Mouse (Mus musculus) intestine, embryonic 14.5 days (tissue): Measurements from ENCODE around the gene Sycp2. TPM values are rescaled to one million over a fixed set of nuclear protein-coding genes. Genes with fewer than 3 reads are reported as not detected.

ENCODE experiments used
- ATAC-seq: fragments of 200-750 bp; cut with Nextera tagmentation; replicated peaks from 2 replicates; pipeline ENCODE4 v1.8.0; 2017; ENCODE audit warnings: low read depth, moderate number of reproducible peaks, moderate TSS enrichment, moderate library complexity; ENCODE audit not compliant: low FRiP score, low TSS enrichment
- DNase-seq: peaks from one replicate; pipeline ENCODE4 v3.0.0-alpha.2; 2018; ENCODE audit warnings: low spot score
- H3K27ac ChIP-seq: fragments of 300-500 bp; sonication (generic); 2 replicates; pipeline ENCODE4 v1.5.1; 2014; ENCODE audit warnings: low read depth, mild to moderate bottlenecking, control low read depth
- H3K27me3 ChIP-seq: fragments of 300-500 bp; sonication (generic); replicated peaks from 2 replicates; pipeline ENCODE4 v1.6.1; 2014; ENCODE audit warnings: low read length, control low read depth; ENCODE audit not compliant: control insufficient read depth, insufficient read depth
- H3K36me3 ChIP-seq: fragments of 300-500 bp; sonication (generic); 2 replicates; pipeline ENCODE4 v1.6.1; 2014; ENCODE audit warnings: low read length, control low read depth; ENCODE audit not compliant: control insufficient read depth, insufficient read depth
- H3K4me1 ChIP-seq: fragments of 300-500 bp; sonication (generic); replicated peaks from 2 replicates; pipeline ENCODE4 v1.6.1; 2014; ENCODE audit warnings: low read length, control low read depth, mixed read lengths; ENCODE audit not compliant: control insufficient read depth, insufficient read depth
- H3K4me2 ChIP-seq: fragments of 300-500 bp; sonication (generic); 2 replicates; pipeline ENCODE4 v1.6.1; 2014; ENCODE audit warnings: low read length
- H3K4me3 ChIP-seq: fragments of 300-500 bp; sonication (generic); 2 replicates; pipeline ENCODE4 v1.5.1; 2014; ENCODE audit warnings: low read depth, low read length, control low read depth, mixed read lengths
- H3K9ac ChIP-seq: fragments of 300-500 bp; sonication (generic); 2 replicates; pipeline ENCODE4 v1.6.1; 2014; ENCODE audit warnings: mild to moderate bottlenecking, low read length
- H3K9me3 ChIP-seq: fragments of 300-500 bp; sonication (generic); 2 replicates; pipeline ENCODE4 v1.6.1; 2016; ENCODE audit warnings: low read length, control low read depth; ENCODE audit not compliant: control insufficient read depth
- WGBS: fragments of 180-500 bp; shearing (Covaris S2); extraction: QIAGEN DNeasy Blood & Tissue Kit; methylation state at CpG from one replicate; pipeline ENCODE4 v1.1.7; 2014; 5-methylcytosine and 5-hydroxymethylcytosine counted together
- polyA plus RNA-seq: library from polyadenylated mRNA; unstranded; fragments of >200 nt; fragmentation: Nextera tagmentation; extraction: Ambion mirVana; gene quantifications from 2 replicates; pipeline ENCODE4 v1.2.1, GENCODE M21; 2014

Gene Sycp2
- polyA plus RNA-seq, 1 experiment from 2014 or later, result 0.11 TPM

DNA sequence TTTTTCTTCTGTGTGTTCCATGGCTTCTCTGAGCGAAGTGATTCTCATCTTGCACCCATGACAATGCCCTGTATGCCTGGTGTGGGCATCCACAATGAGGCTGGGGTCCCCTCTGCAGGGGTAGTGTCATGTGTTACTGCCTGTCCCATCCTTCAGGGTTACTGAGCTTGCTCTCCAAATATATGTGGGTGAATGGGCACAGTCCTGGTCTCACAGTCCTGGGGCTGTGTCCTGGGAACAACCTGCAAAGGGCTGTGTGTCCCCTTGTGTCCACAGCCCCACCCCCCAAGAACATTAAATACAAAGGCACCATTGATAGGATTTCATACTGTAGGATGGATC, 103.3 kb downstream of the Sycp2 start:
- H3K4me2 ChIP-seq, result no peak overlapping the region
- no peaks in the 10 kb centered on the region for H3K36me3 ChIP-seq
- no peaks in the 10 kb centered on the region for H3K4me1 ChIP-seq
- DNase-seq (no peak), ATAC-seq (no peak)
- no peaks in the 10 kb centered on the region for H3K27me3 ChIP-seq
- no peak overlapping the region for H3K9ac ChIP-seq
- H3K4me3 ChIP-seq, result no peak overlapping the region
- no peak overlapping the region for H3K27ac ChIP-seq
- H3K9me3 ChIP-seq, result no peaks in the 10 kb centered on the region
- 53% methylated on average over 1 of the region's 1 CpGs for WGBS

DNA sequence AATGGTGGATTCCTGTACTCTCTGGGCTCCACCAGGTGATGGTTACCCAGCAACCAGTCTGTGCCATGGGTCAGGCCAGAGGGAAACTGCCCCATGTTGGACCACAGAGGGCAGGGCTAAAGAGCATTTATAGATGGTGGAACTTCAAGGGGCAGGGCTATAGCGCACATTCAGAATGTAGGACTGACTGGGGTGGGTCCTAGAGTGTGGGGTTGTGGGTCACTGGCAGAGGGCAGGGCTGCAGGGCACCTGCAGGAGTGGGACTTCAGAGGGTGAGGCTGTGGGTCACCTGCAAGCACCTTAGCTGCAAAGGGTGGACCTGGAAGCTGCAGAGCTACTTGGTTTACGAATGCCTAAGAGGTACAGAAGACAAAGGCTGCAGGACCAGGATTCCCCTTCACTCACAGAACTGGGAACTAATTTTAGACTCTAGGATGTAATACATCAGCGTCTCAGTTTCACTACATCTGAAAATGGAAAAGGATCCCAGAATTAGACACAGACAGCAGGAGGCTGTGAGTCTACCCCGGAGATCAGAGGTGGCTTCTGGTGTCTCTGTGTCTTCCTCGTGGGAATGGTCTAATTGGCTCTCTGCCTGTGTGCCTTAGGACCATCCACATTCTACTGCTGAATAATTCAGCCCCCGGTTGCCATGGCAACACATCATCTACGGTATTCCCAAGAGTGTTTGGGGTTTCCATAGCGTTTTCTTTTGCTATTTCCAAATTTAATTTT, 103.9 kb downstream of the Sycp2 start:
- WGBS, result 72% methylated on average over 8 of the region's 8 CpGs

More for the DNA sequence above, 103.9 kb downstream of the Sycp2 start:
- Histone ChIP-seq H3K27ac (no peak overlapping the region), H3K4me2 (no peak overlapping the region), H3K36me3 (no peaks in the 10 kb centered on the region), H3K9me3 (no peaks in the 10 kb centered on the region), H3K27me3 (no peaks in the 10 kb centered on the region), H3K4me3 (no peak overlapping the region), H3K9ac (no peak overlapping the region), H3K4me1 (no peaks in the 10 kb centered on the region)
- no peak; the same call in 1 of the 2 replicates for ATAC-seq
- no peak for DNase-seq

Other genes starting within 250 kb of the Sycp2 start
- gene Ppp1r3d, start 6.8 kb upstream of the Sycp2 start, polyA plus RNA-seq, result 4.9 and 5.1 TPM in 2 replicates
- gene Fam217b, start 6.8 kb upstream of the Sycp2 start, polyA plus RNA-seq, result 6.4 and 9.2 TPM in 2 replicates
- 0.73 and 0.86 TPM in 2 replicates for gene Cdh26, start 22.8 kb upstream of the Sycp2 start, polyA plus RNA-seq